Mouse (Mus musculus): Measurements from ENCODE around the gene Myh3.
"Not testable (repeated sequence)": the region's sequence is repeated elsewhere in the genome, so short reads cannot be mapped to it uniquely, and the experiment has no call there.

Myh3 gene

GRCm38 (mm10) chr11:67078888-67079287 lies 788 bp downstream of the Myh3 start:
- no peak for DNase-seq

- no peak for DNase-seq
Observed at GRCm38 (mm10) chr11:67079740-67080139, 1.6 kb downstream of the Myh3 start.

- peak; percentile 22 to 52 for DNase-seq
Observed at GRCm38 (mm10) chr11:67080168-67080567, 2.1 kb downstream of the Myh3 start.

- peak; percentile 57 to 70 for DNase-seq
Observed at GRCm38 (mm10) chr11:67081125-67081649, 3.1 kb downstream of the Myh3 start.

GRCm38 (mm10) chr11:67082188-67082587 lies 4.1 kb downstream of the Myh3 start:
- DNase-seq, result no peak

- no peak for DNase-seq
Observed at GRCm38 (mm10) chr11:67082793-67083192, 4.7 kb downstream of the Myh3 start.

- DNase-seq, result no peak
Observed at GRCm38 (mm10) chr11:67083239-67083638, 5.1 kb downstream of the Myh3 start.

- no peak for DNase-seq
Observed at GRCm38 (mm10) chr11:67083712-67084340, 5.7 kb downstream of the Myh3 start.

- DNase-seq, result peak; percentile 49 to 71
Observed at GRCm38 (mm10) chr11:67085489-67085888, 7.4 kb downstream of the Myh3 start.

- DNase-seq, result no peak
Observed at GRCm38 (mm10) chr11:67086467-67087164, 8.5 kb downstream of the Myh3 start.

- DNase-seq, result no peak
Observed at GRCm38 (mm10) chr11:67087225-67087624, 9.1 kb downstream of the Myh3 start.

- not testable (repeated sequence) for DNase-seq
Observed at GRCm38 (mm10) chr11:67092354-67092753, 14.3 kb downstream of the Myh3 start.

- DNase-seq, result no peak
Observed at GRCm38 (mm10) chr11:67093201-67093600, 15.1 kb downstream of the Myh3 start.

GRCm38 (mm10) chr11:67093652-67094051 lies 15.6 kb downstream of the Myh3 start:
- DNase-seq, result no peak

- DNase-seq, result no peak
Observed at GRCm38 (mm10) chr11:67094470-67094869, 16.4 kb downstream of the Myh3 start.

GRCm38 (mm10) chr11:67097709-67098108 lies 19.6 kb downstream of the Myh3 start:
- no peak for DNase-seq

- DNase-seq, result no peak
Observed at GRCm38 (mm10) chr11:67098427-67098826, 20.3 kb downstream of the Myh3 start.

GRCm38 (mm10) chr11:67099241-67099640 lies 21.1 kb downstream of the Myh3 start:
- no peak for DNase-seq

- peak in 1 of 2 experiments; percentile 28 for DNase-seq
Observed at GRCm38 (mm10) chr11:67100169-67100568, 22.1 kb downstream of the Myh3 start.

GRCm38 (mm10) chr11:67101713-67102112 lies 23.6 kb downstream of the Myh3 start:
- DNase-seq, result peak; percentile 34 to 48

- no peak for DNase-seq
Observed at GRCm38 (mm10) chr11:67103256-67103655, 25.2 kb downstream of the Myh3 start.

GRCm38 (mm10) chr11:67104242-67104641 lies 26.1 kb downstream of the Myh3 start:
- no peak for DNase-seq

GRCm38 (mm10) chr11:67104714-67105113 lies 26.6 kb downstream of the Myh3 start:
- DNase-seq, result no peak

- no peak for DNase-seq
Observed at GRCm38 (mm10) chr11:67105689-67106088, 27.6 kb downstream of the Myh3 start.

Data from lung, adult 18-20 months (tissue).